Mouse (Mus musculus) right cerebral cortex, postnatal 25 days (tissue): ENCODE data around the gene Ppp1r15a.
"Not testable (repeated sequence)": the region's sequence is repeated elsewhere in the genome, so short reads cannot be mapped to it uniquely, and the experiment has no call there.

Experiments
- DNase-seq: peaks from one replicate; pipeline ENCODE4 v3.0.0; 2022

Gene Ppp1r15a

DNA sequence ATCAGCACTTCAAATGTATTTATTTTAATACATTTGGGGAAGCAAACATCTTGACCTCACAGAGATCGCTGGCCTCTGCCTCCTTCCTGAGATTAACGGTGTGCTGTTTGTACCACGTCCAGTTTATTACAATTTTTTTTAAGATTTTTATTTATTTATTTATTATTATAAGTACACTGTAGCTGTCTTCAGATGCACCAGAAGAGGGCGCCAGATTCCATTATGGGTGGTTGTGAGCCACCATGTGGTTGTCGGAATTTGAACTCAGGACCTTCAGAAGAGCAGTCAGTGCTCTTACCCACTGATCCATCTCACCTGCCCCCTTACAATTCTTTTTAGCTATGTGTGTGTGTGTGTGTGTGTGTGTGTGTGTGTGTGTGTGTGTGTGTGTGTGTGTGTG is 9.2 kb downstream of the Ppp1r15a start:
- not testable (repeated sequence) for DNase-seq

DNA sequence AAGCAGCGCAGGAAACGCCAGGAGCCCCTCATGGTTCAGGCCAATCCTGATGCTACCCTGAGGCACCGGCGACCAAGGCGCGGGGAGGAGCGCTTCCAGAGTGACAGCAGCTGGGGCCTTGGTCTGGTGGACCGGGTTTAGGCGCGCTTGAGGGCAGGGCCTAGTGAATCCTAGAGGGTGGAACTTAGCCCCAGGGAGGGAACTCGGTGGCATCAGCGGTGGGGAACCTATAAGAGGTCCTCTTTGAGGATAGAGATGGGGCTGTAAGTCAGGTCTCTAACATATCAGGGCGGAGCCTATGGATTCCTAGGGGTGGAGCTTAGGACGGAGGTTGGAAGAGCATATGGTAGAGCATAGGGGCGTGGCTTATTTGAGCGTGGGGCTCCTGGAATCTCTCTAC is 10.6 kb downstream of the Ppp1r15a start:
- DNase-seq: no peak

DNA sequence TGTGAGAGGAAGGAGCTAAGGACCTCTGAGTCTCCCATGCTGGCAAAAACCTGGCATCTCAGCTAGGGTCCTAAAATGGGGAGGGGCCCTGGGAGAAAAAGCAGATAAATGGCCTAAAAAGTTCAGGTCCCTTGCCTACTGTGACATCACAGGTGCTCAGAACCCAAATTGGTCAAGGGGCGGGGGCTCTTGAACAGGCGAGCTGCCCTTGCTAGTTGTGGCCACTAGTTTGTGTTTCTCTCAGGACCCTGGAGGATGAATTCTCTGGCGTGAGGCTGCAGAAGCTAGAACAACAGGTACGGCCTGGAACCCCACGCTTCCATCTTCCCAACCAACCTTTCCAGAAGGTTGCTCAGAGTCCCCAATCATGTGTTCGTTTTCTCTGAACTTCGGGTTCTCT is 11.7 kb downstream of the Ppp1r15a start:
- no peak for DNase-seq

DNA sequence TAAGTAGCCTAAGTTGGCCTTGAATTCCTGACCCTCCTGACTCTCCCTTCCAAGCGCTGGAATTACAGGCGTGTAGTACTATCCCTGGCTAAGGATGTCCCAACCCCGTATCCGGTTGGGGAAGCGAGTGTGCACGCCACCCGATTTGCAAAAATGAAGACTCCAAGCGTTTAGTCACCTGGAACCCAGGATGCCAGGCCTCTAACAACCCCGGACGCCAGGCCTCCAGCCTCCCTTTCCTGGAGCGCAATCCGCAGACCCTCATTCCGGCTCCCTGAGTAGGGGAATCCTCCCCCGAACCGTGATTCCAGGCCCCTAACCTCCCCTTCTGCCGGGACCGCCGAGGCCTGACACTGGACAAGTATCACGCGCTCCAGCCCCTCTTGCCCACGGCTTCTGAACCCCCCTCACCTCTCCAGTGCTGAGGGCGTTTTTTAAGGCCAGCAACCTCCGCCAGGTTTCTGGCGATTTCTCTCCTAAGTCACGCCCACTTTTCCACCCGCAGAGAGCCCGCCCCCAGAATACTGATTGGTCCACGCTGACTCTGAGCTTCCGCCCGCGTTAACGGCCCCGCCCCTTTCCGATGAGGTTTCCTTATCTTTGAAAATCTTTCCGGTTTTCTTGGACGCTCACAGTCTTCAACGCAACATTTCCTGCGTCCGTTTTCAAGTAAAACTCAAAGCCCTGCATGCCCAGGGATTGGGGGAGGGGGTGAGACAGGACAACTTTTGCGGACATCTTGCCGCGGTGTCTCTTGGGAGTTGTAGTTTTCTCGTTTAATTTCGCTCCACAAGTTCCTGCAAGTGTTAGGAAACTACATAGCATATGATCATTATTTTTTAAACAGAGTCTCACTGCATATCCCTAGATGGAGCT is 15.9 kb downstream of the Ppp1r15a start, which contains the start of gene Nucb1:
TSS of gene Nucb1 (minus strand) at position 495 of the 876 bp plus-strand sequence.
- peak; percentile 87 for DNase-seq

DNA sequence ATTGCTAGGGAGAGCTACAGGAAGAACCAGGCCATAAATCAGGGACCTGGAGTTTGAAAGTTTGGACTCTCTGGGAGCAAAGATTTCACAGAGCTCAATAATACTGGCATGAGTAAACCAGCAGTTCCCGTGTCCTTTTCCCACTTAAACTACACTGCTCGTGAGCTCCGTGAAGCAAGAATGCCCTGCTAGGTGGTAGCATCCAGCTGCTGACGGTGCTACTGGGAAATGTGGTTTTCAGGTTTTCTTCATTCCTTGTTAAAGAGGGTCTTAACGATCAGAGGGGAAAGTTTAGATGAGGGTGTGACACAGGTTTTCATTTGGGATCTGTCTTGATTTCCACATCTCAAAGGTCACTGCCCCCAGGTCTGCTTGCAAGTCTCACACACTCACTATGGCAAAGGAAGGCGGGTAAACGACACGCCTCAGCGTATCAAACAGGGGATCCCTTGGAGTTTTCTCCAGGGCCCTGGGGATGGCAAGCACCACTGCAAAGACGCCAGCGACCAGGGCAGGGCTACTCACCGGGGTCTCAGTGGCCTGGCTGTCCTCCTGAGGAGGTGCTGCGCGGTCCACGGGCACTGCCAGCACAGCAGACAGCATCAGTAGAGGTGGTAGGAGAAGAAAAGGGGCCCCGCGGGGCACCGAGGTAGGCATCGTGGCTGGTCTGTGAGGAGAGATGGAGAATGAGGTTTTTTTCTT is 16.7 kb downstream of the Ppp1r15a start:
- DNase-seq: no peak

DNA sequence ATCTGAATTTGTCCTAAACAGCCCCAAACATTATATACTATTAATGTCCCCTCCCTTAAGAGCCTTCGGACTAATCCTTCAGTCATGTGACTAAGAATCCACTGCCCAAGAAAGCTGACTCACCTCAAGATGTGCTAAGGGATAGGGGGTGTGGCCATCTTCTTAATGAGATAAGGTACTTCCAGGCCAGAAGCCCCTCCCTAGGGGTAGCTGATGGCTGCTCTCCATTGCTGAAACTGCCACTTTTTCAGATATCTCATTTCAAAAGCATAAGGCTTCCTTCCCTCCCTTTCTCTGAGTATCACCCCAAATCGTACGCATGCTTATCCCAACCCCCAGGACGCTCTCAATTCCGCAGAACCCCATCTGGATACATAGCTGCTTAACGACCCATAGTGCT is 17.5 kb downstream of the Ppp1r15a start:
- no peak for DNase-seq

DNA sequence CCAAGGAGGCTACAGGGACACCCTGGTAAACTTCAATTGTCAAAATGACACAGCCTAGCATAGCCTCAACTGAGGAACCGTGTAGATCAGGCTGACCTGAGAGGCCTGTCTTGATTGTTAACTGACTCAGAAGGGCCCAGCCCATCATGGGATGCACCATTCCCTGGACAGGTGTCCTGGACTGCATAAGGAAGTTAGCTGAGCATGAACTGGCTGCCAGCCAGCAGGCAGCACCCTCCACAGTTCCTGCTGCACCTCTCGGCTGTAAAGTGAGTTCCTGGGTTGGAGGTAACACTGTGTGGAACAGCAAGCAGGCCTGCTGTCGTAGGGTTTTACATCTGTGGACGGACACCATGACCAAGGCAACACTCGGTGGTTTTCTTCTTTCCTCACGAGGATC is 18.5 kb downstream of the Ppp1r15a start:
- DNase-seq: no peak

DNA sequence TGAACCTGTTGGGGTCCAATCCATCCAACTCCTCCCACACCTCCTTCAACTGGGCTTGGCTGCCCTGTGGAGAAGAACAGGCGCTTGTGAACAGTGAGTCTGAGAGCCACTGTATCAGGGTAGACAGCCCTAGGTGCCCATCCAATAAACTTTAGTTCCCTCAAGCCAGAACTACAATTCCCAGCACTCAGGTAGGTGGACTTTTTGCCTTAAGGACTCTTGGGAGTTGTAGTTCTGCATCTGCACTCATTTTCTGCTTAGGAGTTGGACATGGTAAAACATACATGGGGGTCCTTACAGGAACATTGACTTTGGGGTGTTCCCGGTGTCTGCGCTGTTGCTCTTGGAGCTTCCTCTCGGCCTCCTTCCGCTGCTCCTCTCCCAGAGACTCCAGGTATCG is 27.6 kb downstream of the Ppp1r15a start:
- no peak for DNase-seq

DNA sequence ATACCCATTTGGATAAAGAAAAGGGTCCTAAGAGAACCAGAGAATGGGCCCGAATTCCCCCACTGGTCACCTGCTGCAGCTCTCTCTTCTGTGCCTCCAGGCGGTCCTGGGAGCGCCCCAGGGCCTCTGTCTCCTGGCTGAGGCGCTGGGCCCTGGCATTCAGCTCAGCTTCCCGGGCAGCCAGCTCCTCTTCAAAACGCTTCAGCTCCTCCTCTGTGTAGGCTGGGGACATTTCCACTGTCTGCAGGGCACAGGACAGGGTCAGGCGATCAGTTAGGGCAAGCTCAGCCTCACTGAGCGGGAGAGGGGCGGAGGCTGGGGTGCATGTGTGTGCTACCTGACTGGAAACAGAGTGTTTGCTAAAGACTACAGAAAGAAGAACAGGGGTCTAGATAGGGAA is 31.5 kb downstream of the Ppp1r15a start:
- no peak for DNase-seq

DNA sequence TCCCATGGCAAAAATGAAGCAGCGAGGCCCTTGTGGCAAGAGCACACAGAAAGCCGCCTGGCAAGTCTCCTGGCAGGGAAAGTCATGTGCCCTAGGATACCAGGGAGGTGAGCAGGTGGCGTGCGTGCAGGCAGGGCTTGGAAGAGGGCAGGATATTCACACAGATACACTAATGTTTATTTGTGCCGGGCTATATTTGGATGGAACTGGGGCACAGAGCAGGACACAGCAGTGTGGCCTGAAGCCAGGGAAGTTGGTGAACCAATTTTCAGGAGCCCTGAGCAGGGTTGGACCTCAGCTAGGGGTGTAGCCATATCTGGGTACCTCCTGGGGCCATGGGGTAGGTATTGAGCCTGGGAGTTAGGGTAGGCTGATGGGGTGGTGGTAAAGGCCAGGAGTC is 33.1 kb downstream of the Ppp1r15a start:
- no peak for DNase-seq

DNA sequence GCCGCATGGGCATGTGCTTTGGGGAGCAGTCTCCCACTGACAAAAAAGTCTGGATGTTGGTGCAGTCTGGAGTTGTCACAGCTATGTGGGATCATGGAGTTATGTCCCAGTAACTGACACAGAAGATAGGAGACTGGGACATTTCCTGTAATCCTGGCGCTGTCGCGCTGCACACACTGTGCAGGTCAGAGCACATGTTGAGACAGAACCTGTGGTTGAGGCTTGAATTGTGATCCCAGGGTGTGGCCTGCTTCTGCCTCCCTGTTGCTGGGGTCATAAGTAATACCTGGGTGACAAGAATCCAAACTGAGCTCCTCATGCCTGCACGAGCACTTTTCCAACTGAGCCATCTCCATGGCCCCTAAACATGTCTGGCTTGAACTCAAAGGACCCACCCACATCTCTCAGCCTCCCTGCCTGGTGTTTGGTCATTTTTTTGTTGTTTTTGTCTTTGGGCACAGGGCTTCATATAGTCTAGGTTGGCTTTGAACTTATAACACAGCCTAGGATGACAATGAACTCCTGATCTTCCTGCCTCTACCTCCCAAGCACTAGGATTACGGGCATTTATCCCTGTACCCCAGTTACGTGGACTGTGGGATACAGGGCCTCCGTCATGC is 33.7 kb downstream of the Ppp1r15a start:
- no peak for DNase-seq

DNA sequence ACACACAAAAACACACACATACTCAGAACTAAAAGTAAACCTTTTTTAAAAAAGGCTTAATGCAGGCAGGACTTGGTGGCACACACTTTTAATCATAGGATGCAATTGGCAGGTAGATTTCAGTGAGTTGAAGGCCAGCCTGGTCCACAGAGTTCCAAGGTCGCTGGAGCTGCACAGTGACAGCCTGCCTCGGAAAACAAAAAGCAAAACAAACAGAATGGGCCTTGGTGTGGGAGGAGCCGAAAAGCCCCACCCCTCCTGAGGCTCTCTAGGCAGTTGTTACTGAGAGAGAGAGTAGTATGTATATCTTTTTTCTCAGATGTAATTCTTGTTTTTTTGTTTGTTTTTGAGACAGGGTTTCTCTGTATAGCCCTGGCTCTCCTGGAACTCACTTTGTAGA is 34.8 kb downstream of the Ppp1r15a start:
- no peak for DNase-seq

DNA sequence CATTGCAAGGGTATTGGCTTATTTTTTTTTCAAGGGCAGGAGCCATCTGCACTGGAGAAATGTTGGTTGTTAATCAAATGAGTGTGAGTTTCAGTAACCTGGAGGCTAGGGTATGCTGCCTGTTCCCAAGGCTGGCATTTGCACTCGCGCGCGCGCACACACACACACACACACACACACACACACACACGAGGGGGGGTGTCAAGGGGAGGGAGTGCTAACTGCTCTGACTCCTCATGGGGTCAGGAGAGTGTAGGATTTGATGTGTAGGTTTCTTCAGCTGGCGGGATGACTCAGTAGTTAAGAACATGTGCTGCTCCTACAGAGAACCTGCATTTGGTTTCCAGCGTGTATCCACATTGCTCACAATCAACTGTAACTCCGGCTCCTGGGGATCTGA is 35.2 kb downstream of the Ppp1r15a start:
- DNase-seq: no peak

DNA sequence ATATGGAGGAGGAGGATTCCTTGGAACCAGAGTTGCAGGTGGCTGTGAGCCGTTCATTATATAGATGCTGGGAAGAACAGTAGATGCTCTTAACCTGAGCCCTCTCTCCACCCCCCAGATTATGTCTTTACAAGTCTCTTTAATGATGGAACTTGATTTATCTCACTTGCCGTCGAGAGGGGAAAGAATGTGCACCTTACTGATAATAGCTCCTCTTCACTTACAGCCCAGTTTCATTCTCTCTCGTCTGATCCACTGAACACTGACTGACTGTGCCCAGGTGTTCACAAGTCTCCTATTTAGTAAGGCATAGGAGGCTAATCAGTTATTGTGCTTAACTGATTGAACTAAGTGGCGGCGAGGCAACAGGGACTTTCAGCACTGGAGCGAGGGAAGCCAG is 36.5 kb downstream of the Ppp1r15a start:
- DNase-seq: no peak

DNA sequence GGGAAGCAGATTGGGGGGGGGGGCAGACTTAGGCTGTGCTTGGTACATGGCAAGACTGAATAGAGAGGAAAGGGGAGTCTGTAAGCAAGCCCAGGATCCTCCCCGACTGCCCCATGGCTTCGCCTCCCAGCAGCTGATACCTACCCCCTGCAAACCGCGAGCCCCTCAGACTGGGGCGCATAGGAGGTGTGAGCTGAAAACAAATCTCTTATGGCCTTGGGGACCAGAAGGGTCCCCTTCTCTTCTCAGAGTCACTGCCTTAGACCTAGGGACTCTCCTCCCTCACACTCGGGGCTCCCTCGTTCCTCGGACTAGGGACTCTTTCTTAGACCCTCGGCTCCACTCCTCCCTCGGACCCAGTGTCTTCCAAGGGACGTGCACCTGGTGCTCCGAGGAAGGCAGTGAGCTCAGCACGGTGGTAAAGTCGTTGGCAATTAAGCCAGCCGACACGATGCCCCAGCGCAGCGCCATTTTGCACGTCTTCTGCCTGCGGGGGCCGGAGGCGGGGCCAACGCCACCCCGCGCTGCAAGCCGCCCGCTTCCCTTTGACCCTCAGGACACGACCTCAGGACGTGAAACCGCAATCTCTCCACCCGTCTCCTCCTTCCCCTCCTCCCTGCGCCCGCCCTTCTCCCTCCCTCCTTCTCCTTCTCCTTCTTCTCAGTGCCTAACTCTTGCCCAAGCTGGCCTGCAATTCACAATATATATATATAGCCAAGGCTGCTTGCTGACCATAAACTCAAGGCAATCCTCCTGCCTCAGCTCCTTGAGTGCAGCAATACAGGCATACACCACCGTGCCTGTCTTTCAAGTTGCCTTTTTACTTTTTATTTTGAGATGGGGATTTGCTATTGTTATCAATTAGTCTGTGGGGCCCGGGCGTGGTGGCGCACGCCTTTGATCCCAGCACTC is 37.5 kb downstream of the Ppp1r15a start, which contains the start of gene Dhdh:
TSS of gene Dhdh (minus strand) at position 513 of the 912 bp plus-strand sequence.
- DNase-seq: peak; percentile 36

DNA sequence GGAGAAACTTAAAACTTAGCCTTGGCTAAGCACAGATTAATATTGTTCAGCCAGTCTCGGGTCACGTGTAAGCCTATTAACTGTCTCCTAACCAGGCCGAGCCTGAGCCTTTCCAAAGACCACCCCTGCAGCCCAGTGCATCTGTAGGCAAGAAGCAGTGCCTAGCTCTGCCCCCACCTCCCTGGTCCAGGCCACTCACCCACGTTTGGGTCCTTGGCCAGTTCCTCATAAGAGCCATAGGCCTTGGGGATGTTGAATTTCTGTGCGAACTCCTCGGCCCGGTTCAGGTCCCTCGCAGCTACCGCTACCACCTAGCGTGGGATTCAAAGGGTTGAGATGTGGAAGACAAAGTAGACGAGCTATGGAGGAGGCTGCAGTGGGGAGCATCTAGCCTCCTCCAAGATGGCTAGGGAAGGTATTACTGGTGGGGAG is 38.2 kb downstream of the Ppp1r15a start:
- no peak for DNase-seq

DNA sequence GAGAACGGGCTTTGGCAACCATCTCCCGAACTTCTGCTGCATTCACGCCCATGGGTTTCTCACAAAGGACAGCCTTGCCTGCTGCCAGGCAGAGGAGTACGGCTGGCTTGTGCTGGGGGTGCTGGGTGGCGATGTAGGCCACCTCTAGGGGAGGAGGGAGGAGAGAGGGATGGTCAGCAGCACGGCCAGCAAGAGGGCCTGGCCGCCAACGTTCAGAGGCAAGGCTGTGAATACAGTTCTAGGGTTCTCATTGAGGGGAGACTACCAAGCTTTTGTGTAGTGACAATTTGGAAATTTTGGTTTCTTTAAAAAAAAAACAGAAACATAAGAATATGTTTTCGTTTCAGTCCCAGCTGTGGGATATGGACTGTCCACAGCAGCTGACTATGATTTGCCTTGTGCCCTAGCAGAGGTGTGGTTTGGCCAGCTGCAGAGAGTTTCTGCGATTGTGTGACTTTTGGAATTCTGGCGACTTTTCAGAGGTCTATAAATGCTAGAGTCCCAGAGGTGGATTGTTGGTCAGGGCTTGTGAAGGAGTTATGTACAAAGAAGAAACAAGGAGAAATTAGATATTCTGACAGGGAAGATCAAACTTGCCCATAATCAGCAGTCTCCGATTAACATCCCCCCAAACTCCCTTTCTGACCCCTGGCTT is 39.2 kb downstream of the Ppp1r15a start, which contains the start of gene Gm45808:
TSS of gene Gm45808 (minus strand) at position 51 of the 655 bp plus-strand sequence.
- no peak for DNase-seq

DNA sequence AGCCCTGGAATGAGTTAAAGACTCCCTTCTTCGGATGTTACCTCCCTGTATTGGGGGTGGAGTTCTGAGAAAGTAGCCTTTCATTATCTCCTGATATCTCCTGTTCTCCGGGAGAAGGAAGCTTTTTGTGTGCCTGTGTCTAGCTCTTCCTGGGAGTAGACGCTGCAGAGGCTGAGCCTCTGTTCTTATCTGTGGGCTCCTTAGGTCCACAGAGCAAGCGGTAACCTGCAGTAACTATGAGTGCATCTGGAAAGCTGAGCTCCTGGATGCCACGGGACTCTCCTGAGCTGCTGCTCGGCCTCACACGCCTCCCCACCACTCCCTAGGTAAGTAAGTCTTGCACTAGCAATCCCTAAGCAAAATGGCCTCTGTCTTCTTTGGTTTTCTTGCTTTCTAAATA is 39.9 kb downstream of the Ppp1r15a start:
- no peak for DNase-seq

DNA sequence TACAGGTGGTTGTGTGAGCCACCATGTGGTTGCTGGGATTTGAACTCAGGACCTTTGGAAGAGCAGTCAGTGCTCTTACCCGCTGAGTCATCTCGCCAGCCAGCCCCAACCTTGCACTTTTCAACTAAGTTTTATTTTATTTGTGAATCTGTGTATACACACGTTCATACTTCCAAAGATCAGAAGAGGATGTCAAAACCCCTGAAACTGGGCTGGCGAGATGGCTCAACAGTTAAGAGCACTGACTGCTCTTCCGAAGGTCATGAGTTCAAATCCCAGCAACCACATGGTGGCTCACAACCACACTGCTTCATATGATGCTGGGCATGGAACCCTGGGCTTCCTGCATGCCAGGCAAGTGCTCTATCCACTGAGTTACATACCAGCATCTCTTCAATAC is 41.1 kb downstream of the Ppp1r15a start:
- DNase-seq: not testable (repeated sequence)

DNA sequence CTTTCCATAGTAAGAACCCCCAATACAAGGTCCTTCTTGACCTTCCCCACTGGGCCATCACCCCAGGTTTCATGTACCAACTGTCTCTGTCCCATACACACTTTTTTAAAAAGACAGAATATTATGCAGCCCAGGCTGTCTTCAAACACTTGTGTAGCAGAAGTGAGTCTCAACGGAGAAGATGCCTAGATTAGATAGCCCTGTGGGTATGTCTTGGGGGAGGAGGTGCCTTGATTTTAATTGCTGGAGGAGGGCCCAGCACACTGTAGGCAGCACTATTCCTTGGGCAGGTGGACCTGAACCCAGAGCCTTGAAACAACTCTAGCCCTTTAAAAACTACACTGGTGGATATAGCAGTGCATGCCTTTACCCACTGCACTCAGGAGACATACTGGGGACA is 43.9 kb downstream of the Ppp1r15a start:
- DNase-seq: no peak

DNA sequence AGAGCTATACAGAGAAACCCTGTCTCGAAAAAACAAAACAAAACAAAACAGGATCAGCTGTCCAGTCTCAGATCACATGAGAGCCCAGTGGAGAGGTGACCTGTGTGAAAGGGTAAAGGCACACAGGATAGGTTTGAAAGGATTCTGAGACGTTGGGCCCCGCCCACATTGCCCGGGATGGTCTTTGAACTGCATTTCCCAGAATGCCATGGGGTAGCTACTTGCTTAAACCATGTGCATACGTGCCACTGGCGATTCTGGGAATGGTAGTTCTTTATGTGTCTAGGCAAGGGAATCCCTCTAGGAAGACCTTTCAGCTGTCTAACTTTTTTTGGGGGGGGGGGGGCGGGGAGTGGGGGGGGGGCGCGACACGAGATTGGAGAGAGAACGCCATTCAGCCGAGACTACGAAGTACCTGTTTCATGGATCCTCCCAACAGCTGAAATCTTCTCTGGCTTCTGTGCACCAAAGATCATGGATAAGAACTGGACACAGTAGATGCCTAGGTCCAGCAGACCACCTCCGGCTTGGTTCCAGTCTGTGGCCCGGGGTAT is 44.6 kb downstream of the Ppp1r15a start, which contains the start of gene Tulp2:
TSS of gene Tulp2 (plus strand) at position 504 of the 554 bp plus-strand sequence.
- peak; percentile 45 for DNase-seq
